Mouse (Mus musculus) liver, embryonic 14 days (tissue): ENCODE results near the gene Gm48552. TPM values are rescaled to one million over a fixed set of nuclear protein-coding genes. Genes with fewer than 3 reads are reported as not detected.

ENCODE experiments used
- polyA plus RNA-seq: library from polyadenylated mRNA; depleted of rRNA; stranded (reverse); fragments of >200 nt; gene quantifications from 2 replicates; pipeline ENCODE4 v1.2.3, GENCODE M21; 2012; rRNA removed

The Gm48552 gene
- 0.55 and 0.90 TPM in 2 replicates for polyA plus RNA-seq

GRCm38 (mm10) chr10:81388505-81389055 lies at the start of gene Gm48552:
Gene Gm48552, plus strand, starts transcription at chr10:81389005.

DNA sequence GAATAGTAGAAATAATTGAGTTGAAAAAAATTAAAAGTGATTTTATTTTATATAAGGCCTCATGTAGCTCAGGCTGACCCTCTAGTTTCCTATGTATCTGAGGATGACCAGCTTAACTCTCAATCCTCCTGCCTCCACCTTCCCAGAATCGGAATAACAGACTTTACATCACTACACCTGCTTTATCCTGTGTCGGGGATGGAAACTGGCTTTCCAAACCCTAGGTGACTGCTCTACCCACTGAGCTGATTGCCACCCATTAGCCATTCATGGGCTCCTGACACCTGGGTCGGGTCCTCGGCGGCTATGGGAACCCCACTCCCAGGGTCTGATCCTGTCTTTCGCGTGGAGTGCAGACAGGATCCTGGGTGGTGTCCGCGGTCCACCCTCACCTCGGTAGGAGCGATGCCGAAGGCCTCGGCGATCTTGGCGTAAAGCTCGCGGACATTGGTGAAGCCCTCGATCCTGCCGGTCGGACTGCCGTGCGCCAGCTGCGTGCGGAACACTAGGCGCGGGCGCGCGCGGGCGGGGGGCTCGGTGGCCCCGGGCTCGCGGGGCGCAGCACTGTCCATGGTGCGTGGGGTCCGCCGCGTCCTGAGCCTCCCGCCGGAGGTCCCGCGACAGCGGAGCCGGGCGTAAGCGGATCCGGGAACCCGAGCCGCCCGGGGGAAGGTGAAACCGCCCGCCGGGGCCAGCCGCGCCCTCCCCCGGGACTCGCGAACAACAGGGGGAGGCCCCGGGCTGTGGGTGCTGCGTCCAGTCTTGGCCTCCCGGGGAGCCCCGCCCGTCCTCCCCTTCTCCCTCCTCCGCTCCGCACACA lies 45.9 kb upstream of the Gm48552 start, which contains the start of gene Gipc3:
TSS of gene Gipc3 (minus strand) at position 581 of the 820 bp plus-strand sequence.

GRCm38 (mm10) chr10:81350351-81351063 lies 38.3 kb upstream of the Gm48552 start, which contains the start of gene Hmg20b:
Gene Hmg20b, minus strand, starts transcription at chr10:81350480.

GRCm38 (mm10) chr10:81356991-81357844 lies 31.6 kb upstream of the Gm48552 start, which contains the start of gene Mfsd12:
Gene Mfsd12, plus strand, starts transcription at chr10:81357491.

GRCm38 (mm10) chr10:81365672-81366476 lies 22.9 kb upstream of the Gm48552 start, which contains the start of gene 4930404N11Rik:
Gene 4930404N11Rik, minus strand, starts transcription at chr10:81365816.

DNA sequence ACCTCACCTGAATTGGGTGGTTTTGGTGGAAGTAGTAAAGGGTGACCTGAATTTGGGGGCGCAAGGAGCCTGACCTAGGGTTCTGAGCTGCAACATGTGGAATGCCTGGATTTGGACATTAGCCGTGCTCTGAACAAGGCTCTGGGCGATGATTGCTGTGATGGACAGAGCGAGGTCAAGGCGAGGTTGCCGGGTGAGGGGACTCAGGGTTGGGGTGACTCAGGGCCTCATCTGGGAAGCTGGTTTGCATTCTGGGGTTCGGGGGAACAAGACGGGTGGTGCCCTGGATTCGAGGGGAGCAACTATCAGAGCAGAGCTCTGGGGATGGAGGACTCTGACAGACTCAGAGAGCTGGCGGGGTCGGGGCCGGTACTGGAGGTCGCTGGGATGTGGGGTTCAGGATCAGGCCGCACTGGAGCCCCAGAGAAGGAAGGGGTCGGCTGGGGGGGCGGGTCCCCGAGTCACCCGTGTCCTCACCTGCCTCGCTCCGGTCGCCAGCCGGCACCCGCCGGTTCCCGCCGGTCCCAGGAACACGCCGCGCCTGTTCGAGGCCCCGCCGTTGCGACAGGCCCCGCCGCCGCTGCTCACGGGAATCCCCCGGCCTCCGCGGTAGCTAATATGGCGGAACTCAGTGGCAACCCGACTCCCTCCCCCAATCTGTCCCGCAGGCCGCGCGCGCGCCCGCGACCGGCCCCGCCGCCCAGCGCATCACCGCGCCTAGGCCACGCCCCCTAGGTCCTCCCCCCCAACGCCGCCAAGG lies 10.8 kb upstream of the Gm48552 start, which contains the start of gene Fzr1:
TSS of gene Fzr1 (minus strand) at position 724 of the 760 bp plus-strand sequence.

GRCm38 (mm10) chr10:81383802-81384604 lies 4.8 kb upstream of the Gm48552 start, which contains the start of the genes Dohh and Gm48551:
Gene Dohh, plus strand, starts transcription at chr10:81384428.
Gene Gm48551, plus strand, starts transcription at chr10:81384466.

GRCm38 (mm10) chr10:81392781-81393185 lies 4.0 kb downstream of the Gm48552 start, which contains the start of gene Smim24:
Gene Smim24, plus strand, starts transcription at chr10:81393051.

Other genes with a start within 250 kb of the Gm48552 start
- gene Pias4, start 221.1 kb upstream of the Gm48552 start, polyA plus RNA-seq, result 9.9 and 11.4 TPM in 2 replicates
- gene Eef2, start 212.4 kb upstream of the Gm48552 start, polyA plus RNA-seq, result 555 and 587 TPM in 2 replicates
- gene Dapk3, start 206.0 kb upstream of the Gm48552 start, polyA plus RNA-seq, result 15.3 and 17.6 TPM in 2 replicates
- not detected in 2 replicates for gene 4930442H23Rik, start 205.2 kb upstream of the Gm48552 start, polyA plus RNA-seq
- gene Nmrk2, start 187.0 kb upstream of the Gm48552 start, polyA plus RNA-seq, result not detected in 2 replicates
- under 0.01 and 0.02 TPM in 2 replicates for gene Atcay, start 158.2 kb upstream of the Gm48552 start, polyA plus RNA-seq
- 0.55 and 0.80 TPM in 2 replicates for gene Zfr2, start 155.8 kb upstream of the Gm48552 start, polyA plus RNA-seq
- gene Matk, start 136.1 kb upstream of the Gm48552 start, polyA plus RNA-seq, result 0.77 and 0.83 TPM in 2 replicates
- gene Mrpl54, start 122.1 kb upstream of the Gm48552 start, polyA plus RNA-seq, result 48.0 and 56.2 TPM in 2 replicates
- gene Apba3, start 122.0 kb upstream of the Gm48552 start, polyA plus RNA-seq, result 13.7 and 14.8 TPM in 2 replicates
- gene Tjp3, start 97.4 kb upstream of the Gm48552 start, polyA plus RNA-seq, result 0.21 and 0.25 TPM in 2 replicates
- 9.9 and 12.5 TPM in 2 replicates for gene Pip5k1c, start 96.0 kb upstream of the Gm48552 start, polyA plus RNA-seq
- gene Cactin, start 67.9 kb upstream of the Gm48552 start, polyA plus RNA-seq, result 23.1 and 24.3 TPM in 2 replicates
- 2.3 and 2.5 TPM in 2 replicates for gene Tbxa2r, start 60.3 kb upstream of the Gm48552 start, polyA plus RNA-seq
- gene Gipc3, start 45.7 kb upstream of the Gm48552 start, polyA plus RNA-seq, result 0.01 TPM in 2 replicates
- gene Hmg20b, start 38.5 kb upstream of the Gm48552 start, polyA plus RNA-seq, result 23.8 and 26.9 TPM in 2 replicates
- 7.4 and 8.6 TPM in 2 replicates for gene Mfsd12, start 31.5 kb upstream of the Gm48552 start, polyA plus RNA-seq
- 0.43 and 0.84 TPM in 2 replicates for gene 4930404N11Rik, start 23.2 kb upstream of the Gm48552 start, polyA plus RNA-seq
- gene Fzr1, start 10.5 kb upstream of the Gm48552 start, polyA plus RNA-seq, result 57.1 and 63.1 TPM in 2 replicates
- 28.6 and 30.2 TPM in 2 replicates for gene Dohh, start 4.6 kb upstream of the Gm48552 start, polyA plus RNA-seq
- gene Gm48551, start 4.5 kb upstream of the Gm48552 start, polyA plus RNA-seq, result 0.84 and 0.93 TPM in 2 replicates
- gene Smim24, start 4.0 kb downstream of the Gm48552 start, polyA plus RNA-seq, result 1.7 and 2.0 TPM in 2 replicates
- 1.2 and 1.3 TPM in 2 replicates for gene Nfic, start 66.6 kb downstream of the Gm48552 start, polyA plus RNA-seq
- gene Celf5, start 93.7 kb downstream of the Gm48552 start, polyA plus RNA-seq, result 0.05 TPM in 2 replicates
- 46.7 and 55.3 TPM in 2 replicates for gene Ncln, start 107.4 kb downstream of the Gm48552 start, polyA plus RNA-seq
- gene S1pr4, start 111.1 kb downstream of the Gm48552 start, polyA plus RNA-seq, result 1.3 and 1.7 TPM in 2 replicates
- gene Gna15, start 135.2 kb downstream of the Gm48552 start, polyA plus RNA-seq, result 4.3 and 4.6 TPM in 2 replicates
- 15.2 and 17.6 TPM in 2 replicates for gene Gna11, start 156.2 kb downstream of the Gm48552 start, polyA plus RNA-seq
- gene Aes, start 170.5 kb downstream of the Gm48552 start, polyA plus RNA-seq, result 131 and 135 TPM in 2 replicates
- gene Tle2, start 185.6 kb downstream of the Gm48552 start, polyA plus RNA-seq, result 4.2 and 4.8 TPM in 2 replicates
- 4.4 and 4.7 TPM in 2 replicates for gene Tle6, start 212.1 kb downstream of the Gm48552 start, polyA plus RNA-seq
- gene BC025920, start 217.3 kb downstream of the Gm48552 start, polyA plus RNA-seq, result 2.6 and 2.8 TPM in 2 replicates
- gene Sirt6, start 238.8 kb downstream of the Gm48552 start, polyA plus RNA-seq, result 7.9 TPM in 2 replicates
- 5.1 and 5.4 TPM in 2 replicates for gene Ankrd24, start 239.5 kb downstream of the Gm48552 start, polyA plus RNA-seq